Mouse (Mus musculus) T-cell, adult 2 months (primary cell): Measurements from ENCODE around the gene Scyl3.

Experiments used
- DNase-seq: peaks from one replicate; pipeline ENCODE4 v3.0.0; 2022; ENCODE audit warnings: low spot score

The Scyl3 gene

DNA sequence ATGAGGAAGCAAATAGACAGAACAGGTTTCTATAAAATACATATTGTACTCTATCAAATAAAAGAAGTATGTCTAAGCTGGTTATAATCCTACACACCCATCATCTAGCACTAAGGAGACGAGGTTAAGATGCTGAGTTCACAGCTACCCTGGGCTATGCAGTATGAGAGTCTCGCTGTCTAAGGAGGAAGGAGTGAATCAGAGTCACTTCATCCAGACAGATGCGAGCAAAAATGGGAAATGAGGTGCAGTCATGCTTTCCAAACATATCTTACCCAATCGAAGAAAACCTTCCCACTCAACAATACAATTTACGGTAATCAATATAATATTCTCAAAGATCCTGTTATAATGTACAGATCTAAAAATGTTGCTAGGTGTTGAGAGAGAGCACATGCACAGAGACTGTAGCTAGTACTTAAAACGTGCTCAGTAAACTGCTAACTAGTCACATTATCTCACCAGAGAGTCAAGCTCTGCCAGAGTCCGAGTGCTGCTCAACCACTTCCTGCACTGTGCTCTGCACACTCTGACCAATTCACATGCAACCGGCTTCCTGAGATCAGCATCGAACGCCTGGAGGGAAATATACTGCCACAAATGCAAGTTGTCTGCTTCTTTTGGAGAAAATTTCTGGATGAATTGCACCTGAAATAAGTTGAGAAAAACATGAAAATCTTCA, 35.2 kb downstream of the Scyl3 start:
- no peak for DNase-seq

DNA sequence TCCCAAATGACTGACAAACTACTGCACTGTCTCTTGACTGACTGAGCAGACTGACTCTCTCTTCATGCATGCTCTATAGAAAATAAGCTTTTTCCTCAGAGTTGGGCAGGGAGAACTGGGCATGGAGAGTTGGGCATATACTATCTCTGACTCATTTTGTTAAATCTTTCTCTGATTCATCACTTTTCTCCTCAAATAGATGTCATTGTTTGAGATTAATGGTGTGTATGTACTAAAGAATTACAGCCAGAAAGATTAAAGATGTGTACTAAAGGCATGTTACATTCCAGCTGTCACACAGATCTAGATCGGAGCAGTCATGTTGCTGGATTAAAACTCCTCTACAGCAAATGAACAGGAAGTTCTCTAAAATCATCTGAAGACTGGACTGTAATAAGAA, 45.6 kb downstream of the Scyl3 start:
- no peak for DNase-seq

DNA sequence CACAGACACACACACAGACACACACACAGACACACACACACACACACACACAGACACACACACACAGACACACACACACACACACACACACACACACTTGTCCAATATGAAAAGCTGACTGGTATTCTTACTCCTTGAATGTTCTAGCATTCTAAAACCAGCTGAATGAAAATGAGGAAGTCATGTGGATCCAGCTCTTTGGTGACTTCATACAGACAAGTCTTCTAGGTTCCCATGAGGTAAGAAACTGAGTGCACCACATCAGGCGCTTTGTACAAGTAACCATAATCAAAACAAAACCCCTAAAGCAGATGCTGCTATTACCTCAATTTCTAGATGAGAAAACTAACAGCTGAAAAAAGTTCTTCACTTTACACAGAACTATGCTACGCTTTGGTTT, 46.2 kb downstream of the Scyl3 start:
- no peak for DNase-seq

DNA sequence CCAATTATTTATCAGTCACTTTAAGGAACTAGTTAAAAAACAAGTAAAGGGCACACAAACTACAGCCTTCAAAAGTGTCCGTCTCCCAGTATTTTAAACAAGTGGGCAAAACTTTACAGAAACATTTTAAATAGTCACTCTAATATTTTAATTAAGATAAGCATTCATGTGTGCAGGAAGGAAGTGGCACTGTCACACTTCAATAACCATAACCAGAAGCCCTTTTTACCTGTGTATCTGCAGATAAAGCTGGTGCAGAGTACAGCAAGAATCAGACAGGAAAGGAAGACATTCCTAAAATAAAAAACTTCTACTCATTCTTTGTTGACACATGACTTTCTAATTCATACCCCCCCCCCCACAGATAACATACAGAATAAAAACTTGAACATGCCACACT, 47.6 kb downstream of the Scyl3 start:
- DNase-seq, result no peak

DNA sequence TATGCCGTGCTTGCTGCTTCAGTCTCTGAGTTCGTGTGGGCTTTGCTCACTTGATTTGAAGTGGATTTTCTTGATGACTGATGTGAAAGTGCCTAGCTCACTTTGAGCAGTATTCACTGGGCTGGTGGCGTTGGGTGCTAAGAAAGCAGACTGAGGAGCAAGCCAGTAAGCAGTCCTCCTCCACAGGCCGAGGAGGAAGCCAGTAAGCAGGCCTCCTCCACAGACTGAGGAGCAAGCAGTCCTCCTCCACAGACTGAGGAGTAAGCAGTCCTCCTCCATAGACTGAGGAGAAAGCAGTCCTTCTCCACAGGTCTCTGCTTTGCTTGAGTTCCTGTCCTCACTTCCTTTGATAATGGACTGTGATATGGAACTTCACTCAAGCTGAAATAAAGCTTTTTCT, 63.5 kb downstream of the Scyl3 start:
- no peak for DNase-seq

DNA sequence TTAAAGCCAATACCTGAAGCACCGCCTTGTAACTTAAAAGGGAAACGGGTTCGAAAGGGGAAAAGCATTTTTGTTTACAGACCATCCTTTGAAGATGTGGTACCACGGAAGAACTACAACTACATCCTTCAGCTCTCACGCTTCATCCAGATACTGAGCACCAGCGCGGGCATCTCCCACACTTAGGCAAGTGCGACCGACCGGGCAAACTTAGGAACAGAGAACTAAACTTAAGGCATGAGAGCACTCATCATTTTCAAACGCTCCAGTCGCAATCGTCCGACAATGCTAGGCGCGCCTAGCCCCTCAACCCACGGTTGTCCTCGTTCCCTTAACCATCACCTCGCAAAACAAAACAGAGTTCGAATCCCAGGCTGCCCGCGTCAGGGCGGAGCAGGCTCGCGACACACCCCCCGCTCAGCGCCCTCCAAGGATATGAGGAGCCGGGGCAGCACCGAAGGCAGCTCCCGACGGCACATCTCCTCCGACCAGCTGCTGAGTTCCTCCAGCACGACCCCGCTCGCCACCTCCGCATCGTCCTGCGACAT, 65.3 kb downstream of the Scyl3 start:
- DNase-seq, result no peak

DNA sequence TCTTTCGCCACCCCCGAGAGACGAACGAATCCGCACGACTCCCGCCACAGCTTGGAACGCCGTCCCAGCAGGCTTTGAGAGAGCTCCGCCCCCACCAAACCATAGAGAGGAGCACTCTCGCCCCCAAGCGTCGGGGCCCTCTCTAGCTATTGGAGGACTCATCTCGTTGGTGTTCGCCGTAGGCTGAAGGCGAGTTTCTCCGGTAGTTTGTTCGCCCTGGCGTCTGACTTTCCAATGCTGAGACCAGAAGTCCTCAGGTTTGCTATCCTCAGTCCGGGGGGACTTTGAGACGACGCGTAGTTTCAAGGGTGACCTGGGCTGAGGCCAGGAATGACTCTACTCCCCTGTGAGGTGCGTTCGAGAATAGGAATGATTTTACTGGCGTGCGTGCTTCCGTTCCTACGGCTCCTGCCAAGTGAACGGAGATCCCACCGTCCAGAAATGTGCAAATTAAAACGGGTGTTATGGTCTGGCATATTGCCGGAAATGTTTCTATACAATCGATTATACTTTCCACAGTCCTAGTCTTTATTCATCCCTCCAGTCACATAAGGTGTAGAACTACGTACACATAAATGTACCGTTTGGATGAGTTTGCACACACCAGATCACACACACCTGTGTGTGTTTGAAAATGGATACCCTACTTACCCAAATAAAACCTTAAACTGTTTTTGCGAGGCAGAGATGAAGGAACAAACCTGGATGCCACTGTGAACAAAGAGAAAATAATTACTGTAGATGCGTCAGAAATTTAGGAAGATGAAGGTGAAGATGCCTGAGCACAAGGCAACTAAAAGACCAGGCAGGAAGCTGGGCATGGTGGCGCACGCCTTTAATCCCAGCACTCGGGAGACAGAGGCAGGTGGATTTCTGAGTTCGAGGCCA, 66.1 kb downstream of the Scyl3 start, which contains the start of the genes BC055324 and Mettl18:
BC055324 (minus strand) TSS at position 76 of the 888 bp plus-strand sequence.
Mettl18 (plus strand) TSS at position 169 of the 888 bp plus-strand sequence.
- peak; percentile 89 for DNase-seq

DNA sequence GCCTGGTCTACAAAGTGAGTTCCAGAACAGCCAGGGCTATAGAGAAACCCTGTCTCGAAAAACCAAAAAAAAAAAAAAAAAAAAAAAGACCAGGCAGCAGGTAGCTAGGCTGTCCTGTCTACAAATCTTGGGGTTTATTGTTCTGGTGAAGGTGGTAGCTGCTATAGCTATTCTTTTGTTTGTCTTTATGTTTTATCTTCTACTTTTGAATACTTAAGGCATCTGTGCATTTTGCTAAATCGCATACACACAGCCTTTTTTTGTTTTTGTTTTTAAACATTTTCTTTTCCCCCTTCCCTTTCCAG, 66.7 kb downstream of the Scyl3 start:
- no peak for DNase-seq

DNA sequence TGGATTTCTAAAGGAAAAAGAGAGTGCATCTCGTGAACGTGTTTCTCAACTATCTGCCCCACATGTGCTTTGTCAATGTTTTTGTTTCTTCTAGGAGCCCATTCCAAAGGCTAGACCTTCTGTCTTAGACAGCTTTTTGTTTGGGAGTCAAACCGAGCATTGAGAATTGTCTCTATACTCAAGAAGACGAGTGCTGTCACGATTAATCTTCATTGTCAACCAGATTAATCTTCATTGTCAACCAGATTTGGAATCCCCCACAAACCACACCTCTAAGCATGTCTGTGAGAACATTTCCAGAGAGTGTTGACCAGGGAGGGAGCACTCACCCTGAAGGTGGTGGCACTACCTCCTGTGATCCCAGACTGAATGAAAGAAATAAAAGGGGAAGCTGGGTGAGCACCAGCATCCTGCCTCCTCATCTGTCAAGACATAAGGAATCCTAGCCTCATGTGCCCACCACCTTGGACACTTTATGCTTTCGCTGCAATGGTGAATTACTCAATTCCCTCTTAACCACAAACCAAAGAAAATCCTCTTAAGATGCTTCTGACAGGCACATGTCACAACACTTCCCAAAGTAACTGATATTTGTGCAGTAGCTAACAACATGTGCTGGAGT, 73.0 kb downstream of the Scyl3 start:
- DNase-seq, result no peak

DNA sequence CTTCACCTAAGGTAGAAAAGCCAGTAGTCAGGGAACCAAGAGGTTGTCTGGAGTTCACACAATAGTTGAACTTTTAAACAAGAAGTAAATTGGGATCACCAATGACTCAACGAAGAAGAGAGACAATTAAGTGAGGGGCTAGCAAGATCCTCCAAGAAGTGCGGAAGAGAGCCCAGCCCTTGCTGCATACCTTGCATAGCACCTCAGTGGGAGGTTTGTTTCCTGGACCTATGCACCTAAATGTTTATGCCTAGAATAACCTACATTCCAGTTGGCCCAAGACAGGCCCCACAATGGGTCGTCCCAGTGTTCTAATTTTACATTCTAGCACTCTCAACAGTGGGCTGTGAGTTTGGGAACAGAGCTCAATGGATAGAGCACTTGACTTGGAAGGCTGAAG, 75.4 kb downstream of the Scyl3 start:
- DNase-seq, result no peak
